Mouse (Mus musculus) CH12F3 (cell line): ENCODE data around the gene Samd8.

ENCODE experiments used
- in situ Hi-C: fragments of 300-500 bp; cut with MboI; formaldehyde crosslinking; loops from 2 replicates; pipeline ENCODE4 v1.14.3; 2020; ENCODE audit warnings: low sequenced_read_pairs

Samd8 gene

GRCm38 (mm10) chr14:21750008-21750880 is at the start of gene Samd8:
TSS of gene Samd8 (plus strand) at chr14:21750531.
- in situ Hi-C loops, result no loop called here

DNA sequence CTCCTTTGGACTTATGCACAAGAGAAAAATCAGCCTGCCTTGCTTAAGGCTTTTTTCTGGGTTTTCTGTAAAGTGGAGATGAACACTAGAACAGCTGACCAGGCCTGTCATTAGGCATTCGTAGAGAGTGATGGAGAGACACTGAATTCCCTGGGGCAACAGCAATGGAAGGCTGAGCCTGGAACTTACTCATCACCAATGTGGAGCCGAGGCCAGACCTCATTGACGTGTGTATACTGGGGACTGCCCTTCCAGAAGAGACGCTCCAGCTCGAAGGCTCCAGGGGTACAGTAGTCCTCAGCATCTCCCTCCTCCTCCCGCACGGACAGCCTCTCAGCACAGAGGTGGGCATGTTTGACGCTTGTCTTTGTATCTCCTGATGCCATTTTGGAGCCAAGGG is 47.6 kb upstream of the Samd8 start:
- in situ Hi-C loops, result no loop called here

GRCm38 (mm10) chr14:21703255-21703654 is 47.1 kb upstream of the Samd8 start:
- in situ Hi-C loops, result no loop called here

DNA sequence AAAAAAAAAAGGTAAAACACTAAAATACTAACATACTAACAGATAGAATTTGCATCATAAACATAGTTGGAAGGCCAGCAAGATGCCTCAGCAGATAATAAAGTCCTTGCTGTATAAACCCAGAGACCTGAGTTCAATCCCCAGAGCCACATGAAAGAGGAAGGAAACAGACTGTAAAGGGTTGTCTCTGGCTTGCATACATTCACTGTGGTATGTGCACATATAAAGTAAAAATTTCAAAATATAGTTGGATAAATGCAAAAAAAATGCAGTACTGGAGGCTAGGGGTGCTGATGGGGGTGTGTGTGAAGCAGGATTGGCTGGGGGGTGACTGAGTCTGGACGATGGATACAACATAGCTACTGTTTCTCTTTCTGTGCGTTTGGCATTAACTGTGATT is 44.9 kb upstream of the Samd8 start:
- in situ Hi-C loops, result no loop called here

GRCm38 (mm10) chr14:21706759-21707571 is 43.4 kb upstream of the Samd8 start:
- in situ Hi-C loops, result no loop called here

DNA sequence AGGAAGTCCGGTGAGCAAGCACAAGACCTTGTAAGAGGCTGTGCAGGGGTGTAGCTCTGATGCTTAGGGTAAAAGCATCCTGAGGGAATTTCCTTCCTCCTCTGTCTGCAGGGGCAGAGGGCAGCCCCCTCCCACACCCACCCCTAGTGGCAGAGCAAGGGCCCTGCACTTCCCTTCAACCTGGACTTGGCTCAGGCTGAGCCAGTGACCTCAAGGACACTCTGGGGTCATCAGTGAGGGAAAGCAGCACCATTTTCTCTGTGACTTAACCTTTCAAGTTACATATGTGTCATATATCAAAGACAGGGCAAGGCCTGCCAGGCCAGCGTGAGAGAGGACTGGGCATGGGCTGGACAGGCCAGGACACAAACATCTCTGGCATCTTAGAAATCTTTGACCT is 40.8 kb upstream of the Samd8 start:
- in situ Hi-C loops, result no loop called here

DNA sequence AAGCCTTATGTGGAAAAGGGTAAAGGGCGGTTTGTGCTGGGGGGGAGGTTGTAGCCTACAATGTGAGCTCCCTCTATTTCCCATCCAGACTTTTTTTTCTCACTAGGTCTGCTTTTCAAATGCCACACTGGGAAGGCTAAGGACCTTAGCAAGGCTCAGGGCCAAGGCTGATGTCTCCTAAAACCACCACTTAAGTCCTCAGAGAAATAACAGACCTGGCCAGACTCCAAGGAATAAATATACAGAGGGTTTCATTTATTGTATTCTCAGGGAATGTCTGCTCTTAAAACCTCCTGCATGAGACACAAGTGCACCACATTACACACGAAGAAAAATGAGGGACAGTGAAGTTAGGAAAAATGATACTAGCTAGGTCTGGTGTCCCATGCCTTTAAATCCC is 39.1 kb upstream of the Samd8 start:
- in situ Hi-C loops, result no loop called here

GRCm38 (mm10) chr14:21714486-21714885 is 35.8 kb upstream of the Samd8 start, which contains the start of gene Dupd1:
TSS of gene Dupd1 (minus strand) at chr14:21714576.
- in situ Hi-C loops, result no loop called here

- in situ Hi-C loops, result no loop called here
These were observed 30.5 kb upstream of the Samd8 start for GRCm38 (mm10) chr14:21719646-21720383.

DNA sequence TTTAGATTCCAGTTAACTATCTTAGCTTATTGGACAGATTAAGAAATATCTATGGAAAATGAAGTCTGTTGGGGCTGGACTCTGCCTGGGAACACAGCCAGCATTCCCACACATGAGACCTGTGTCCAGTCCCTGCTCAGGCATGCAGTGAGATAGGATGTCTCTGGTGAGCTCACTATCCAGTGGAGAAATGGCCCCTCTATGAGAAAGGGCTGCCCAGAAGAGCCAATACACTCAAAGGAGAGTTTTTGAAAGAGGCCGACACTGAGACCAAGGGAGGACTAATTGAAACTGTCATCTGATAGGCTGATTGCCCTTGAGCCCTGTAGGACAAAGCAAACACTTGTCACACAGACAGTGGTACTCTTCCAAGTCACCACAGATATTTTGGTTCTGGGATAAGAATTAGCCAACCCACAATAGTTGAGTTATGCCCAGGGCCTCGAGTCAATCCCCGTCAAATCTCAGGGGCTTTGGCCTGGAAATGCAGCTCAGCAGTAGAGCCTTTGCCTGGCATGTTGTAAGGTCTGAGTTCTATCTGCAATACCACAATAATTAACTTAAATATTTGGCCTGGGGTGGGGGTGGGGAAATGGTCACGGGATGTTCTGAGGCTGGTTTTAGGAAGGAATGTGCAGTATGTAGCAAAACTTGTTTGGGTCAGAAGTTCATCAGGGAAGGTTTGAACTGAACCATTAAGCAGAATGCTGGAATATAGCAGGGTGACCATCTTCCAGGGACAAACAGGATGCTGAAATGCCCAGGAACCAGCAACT is 29.7 kb upstream of the Samd8 start:
- in situ Hi-C loops, result no loop called here

- in situ Hi-C loops, result no loop called here
These were observed 28.2 kb upstream of the Samd8 start for GRCm38 (mm10) chr14:21722021-21722698.

- in situ Hi-C loops, result no loop called here
These were observed 21.1 kb upstream of the Samd8 start for GRCm38 (mm10) chr14:21729031-21729732.

GRCm38 (mm10) chr14:21729936-21730335 is 20.4 kb upstream of the Samd8 start:
- in situ Hi-C loops, result no loop called here

DNA sequence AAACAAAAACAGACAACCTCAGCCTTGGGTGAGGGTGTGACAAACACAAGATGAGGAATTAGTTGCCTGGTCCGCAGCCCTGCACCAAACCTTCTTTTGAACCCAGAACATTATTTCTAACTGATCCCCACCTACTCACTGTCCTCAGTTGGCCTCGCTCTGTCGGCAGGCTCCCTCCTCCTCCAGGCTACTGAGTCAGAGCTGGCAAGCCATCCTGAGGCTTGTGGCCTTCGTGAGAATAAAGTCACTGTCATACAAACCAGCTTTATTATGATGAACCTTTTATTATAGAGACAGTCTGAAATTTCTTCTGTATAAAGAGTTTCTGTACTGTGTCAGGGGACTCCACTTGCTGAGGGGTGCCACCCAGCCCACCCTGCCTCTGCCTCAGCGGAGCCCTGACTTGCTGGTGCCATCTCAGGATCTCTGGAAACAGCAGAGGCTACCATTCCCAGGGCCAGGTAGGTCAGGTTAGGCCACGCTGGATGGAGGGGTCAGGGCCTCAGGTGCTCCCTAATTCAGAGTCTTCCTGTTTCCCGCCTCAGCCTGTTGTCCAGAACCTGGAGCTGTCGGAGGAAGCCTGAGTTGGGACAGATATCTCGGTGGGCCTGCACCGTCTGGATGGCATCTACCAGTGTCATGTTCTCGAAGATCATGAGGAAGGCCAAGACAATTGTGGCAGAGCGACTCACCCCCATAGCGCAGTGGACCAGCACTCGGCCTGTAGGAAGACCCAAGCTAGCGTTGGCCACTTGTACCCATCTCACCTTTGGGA is 17.0 kb upstream of the Samd8 start:
- in situ Hi-C loops, result no loop called here

- in situ Hi-C loops, result no loop called here
These were observed 10.0 kb upstream of the Samd8 start for GRCm38 (mm10) chr14:21740345-21740744.

DNA sequence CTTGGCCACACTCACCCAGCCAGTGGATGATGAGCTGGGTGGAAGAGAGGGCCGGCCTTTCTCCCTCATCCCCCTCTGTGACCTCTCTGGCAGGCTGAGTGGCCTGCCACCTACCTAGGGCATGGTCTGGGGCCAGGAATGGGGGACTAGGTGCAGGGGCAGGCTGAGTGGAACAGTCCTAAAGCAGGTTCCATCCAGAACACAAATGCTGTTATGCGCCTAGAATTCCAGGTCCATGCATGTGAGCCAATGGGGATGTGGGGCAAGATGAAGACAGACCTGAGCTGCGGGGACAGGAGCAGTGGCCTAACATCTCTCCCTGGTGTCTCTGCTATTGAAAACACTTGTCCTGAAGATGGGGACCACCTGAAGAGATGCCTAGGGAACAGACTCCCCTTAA is 9.0 kb upstream of the Samd8 start:
- in situ Hi-C loops, result no loop called here

DNA sequence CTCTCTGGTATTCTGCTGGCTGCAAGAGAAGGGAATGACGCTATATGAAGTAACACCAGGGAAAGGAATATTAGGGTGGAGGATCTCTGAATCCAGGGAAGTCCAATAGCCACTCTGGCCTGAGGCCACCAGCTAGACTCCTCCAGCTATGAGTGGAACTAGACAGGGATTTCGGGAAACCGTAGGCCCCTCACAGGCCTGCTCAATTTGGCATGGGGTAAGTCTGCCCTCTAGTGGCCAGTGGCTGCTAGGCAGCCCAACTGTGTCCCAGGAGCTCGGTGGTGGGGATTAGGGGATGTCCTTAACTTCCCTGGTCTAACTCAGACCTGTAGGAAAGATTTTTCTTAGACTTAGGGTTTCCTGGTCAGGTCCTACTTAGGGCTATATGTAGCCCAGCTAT is 8.5 kb upstream of the Samd8 start:
- in situ Hi-C loops, result no loop called here

DNA sequence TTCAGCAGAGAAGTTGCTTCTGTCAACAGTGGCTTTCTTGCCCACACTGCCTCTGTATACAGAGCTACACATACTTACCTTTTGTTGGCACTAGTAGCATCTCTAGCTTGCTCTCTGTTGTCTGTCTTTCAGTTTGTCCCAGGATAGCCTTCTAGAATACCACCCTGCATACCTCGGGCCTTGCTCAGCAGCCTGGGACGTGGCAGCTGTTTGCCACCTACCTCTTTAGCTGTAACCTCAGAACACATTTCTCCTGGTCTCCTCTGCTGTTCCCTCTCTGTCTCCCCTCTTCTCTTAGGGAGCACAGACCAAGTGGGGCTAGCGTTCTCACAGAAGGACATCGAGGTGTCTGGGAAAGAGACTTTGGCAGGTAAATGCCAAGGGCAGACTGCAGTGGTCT is 7.9 kb upstream of the Samd8 start:
- in situ Hi-C loops, result no loop called here

DNA sequence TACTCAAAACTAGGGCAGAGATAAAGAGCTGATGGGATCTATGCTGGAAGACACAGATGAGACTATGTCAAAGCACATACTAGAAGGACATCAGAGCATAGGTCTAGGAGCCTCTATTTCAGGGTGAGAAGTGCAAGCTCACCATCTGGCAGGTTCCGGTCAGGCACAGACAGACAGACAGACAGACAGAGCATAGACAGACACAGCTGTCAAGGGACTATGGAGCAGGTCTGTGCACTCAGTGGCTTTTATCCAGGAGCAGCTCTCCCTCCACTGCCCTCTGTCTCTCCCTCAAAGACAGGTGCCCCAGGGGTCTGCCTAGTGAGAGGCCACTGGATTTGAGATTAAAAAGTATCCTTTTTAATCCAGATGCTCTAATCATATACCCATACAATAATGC is 6.2 kb upstream of the Samd8 start:
- in situ Hi-C loops, result no loop called here
